Mouse (Mus musculus): ENCODE data around the gene Hgd. TPM values are rescaled to one million over a fixed set of nuclear protein-coding genes. Genes with fewer than 3 reads are reported as not detected.

Gene Hgd
- polyA plus RNA-seq, 1 experiment from 2014 or later = 0.28 TPM

DNA sequence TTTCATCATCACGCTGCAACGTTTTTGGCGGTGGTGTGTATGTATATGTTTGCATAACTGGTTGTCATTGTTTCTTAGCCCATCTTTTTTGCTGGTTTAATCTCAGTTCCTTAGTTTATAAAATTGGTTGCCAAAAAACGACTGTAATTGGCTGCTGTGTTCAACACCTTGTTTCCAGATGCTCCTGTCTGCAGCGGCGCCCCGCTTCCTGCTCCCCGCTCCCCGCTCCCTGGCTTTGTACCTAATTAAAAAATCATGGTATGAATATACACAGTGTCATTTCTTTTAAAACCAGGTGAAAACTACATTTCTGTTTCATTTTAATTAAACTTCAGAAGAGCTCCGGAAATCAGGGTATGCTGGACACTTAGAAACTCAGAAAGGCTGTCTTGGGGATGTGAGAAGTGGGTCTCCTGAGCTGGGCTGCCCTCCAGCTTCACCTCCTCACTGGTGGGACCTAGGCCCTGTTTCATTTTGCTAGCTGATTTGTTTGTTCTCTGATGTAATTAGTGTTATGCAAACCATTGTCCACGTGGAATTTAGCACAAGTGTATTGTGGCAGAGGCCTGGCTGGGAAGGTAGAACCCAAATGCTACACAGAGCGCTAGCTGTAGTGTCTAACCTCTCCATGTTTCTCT lies 7.7 kb upstream of the Hgd start:
- no peaks in the 10 kb centered on the region for H3K4me1 ChIP-seq (replicated peaks; ENCODE audit: control insufficient read depth, insufficient read depth, low read length)
- WGBS = 89% methylated on average over 12 of the region's 12 CpGs
- H3K27ac ChIP-seq (ENCODE audit: low read depth, low read length) = no peak overlapping the region
- H3K9me3 ChIP-seq (ENCODE audit: control insufficient read depth, low read length) = peaks cover 3% of the 10 kb centered on the region; the same call in 1 of the 2 replicates
- ATAC-seq (replicated peaks; ENCODE audit: low FRiP score) (no peak), DNase-seq (ENCODE audit: low spot score) (no peak)
- no peaks in the 10 kb centered on the region for H3K27me3 ChIP-seq (ENCODE audit: control insufficient read depth, insufficient read depth, low read length)
- no peak overlapping the region for H3K4me3 ChIP-seq (ENCODE audit: low read depth, low read length)
- no peaks in the 10 kb centered on the region; the same call in 1 of the 2 replicates for H3K36me3 ChIP-seq (ENCODE audit: control insufficient read depth, insufficient read depth, low read length)
- no peak overlapping the region for H3K9ac ChIP-seq (ENCODE audit: low read length)
- H3K4me2 ChIP-seq (ENCODE audit: low read depth, low read length, severe bottlenecking) = no peak overlapping the region

DNA sequence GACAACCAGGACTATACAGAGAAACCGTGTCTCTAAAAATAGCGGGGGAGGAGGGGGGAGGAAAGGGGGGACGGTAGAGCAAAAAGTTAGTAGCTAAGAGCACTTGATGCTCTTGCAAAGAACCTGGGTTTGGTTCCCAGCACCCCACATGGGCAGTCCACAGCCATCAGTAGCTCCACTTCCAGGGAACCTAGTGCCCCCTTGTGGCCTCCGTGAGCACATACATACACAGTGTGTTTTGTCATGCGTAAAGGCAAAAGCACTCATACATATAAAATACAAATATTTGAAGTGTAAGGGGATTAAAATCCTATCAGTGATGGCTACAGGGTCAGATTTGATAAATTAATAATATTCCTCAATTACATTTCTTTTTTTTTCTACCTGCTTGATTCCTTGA lies 6.9 kb upstream of the Hgd start:
- Histone ChIP-seq H3K9ac (ENCODE audit: low read length) (no peak overlapping the region), H3K9me3 (ENCODE audit: control insufficient read depth, low read length) (peaks cover 3% of the 10 kb centered on the region; the same call in 1 of the 2 replicates), H3K4me3 (ENCODE audit: low read depth, low read length) (no peak overlapping the region), H3K27ac (ENCODE audit: low read depth, low read length) (no peak overlapping the region), H3K4me2 (ENCODE audit: low read depth, low read length, severe bottlenecking) (no peak overlapping the region), H3K36me3 (ENCODE audit: control insufficient read depth, insufficient read depth, low read length) (no peaks in the 10 kb centered on the region; the same call in 1 of the 2 replicates), H3K4me1 (replicated peaks; ENCODE audit: control insufficient read depth, insufficient read depth, low read length) (no peaks in the 10 kb centered on the region), H3K27me3 (ENCODE audit: control insufficient read depth, insufficient read depth, low read length) (no peaks in the 10 kb centered on the region)
- no peak for DNase-seq (ENCODE audit: low spot score)
- ATAC-seq (replicated peaks; ENCODE audit: low FRiP score) = no peak
- 93% methylated on average over 5 of the region's 5 CpGs for WGBS

DNA sequence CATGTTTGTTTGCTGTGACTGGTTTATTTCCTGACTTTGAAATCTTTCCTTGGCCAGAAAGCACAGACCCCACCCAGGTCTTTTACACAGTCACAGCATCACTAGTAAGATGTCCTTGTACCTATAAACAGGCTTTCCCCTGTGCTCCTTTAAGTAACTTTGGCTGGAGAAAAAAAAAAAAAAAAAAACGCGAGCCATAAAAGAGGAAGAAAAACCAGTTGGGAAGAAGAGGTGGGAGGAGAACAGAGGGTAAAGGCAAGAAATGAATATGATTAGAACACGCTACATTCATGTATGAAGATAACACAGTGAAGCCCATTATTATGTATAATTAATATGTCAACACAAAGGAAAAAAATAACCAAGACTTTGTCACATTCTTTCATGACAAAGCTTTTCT lies 4.6 kb upstream of the Hgd start:
- WGBS = 89% methylated on average over 3 of the region's 3 CpGs
- no peak overlapping the region for H3K9ac ChIP-seq (ENCODE audit: low read length)
- no peak overlapping the region for H3K4me3 ChIP-seq (ENCODE audit: low read depth, low read length)
- H3K9me3 ChIP-seq (ENCODE audit: control insufficient read depth, low read length) = peaks cover 3% of the 10 kb centered on the region; the same call in 1 of the 2 replicates
- no peaks in the 10 kb centered on the region for H3K4me1 ChIP-seq (replicated peaks; ENCODE audit: control insufficient read depth, insufficient read depth, low read length)
- no peak overlapping the region for H3K4me2 ChIP-seq (ENCODE audit: low read depth, low read length, severe bottlenecking)
- no peaks in the 10 kb centered on the region; the same call in 1 of the 2 replicates for H3K36me3 ChIP-seq (ENCODE audit: control insufficient read depth, insufficient read depth, low read length)
- H3K27ac ChIP-seq (ENCODE audit: low read depth, low read length) = no peak overlapping the region
- no peak for ATAC-seq (replicated peaks; ENCODE audit: low FRiP score)
- no peak for DNase-seq (ENCODE audit: low spot score)
- no peaks in the 10 kb centered on the region for H3K27me3 ChIP-seq (ENCODE audit: control insufficient read depth, insufficient read depth, low read length)

DNA sequence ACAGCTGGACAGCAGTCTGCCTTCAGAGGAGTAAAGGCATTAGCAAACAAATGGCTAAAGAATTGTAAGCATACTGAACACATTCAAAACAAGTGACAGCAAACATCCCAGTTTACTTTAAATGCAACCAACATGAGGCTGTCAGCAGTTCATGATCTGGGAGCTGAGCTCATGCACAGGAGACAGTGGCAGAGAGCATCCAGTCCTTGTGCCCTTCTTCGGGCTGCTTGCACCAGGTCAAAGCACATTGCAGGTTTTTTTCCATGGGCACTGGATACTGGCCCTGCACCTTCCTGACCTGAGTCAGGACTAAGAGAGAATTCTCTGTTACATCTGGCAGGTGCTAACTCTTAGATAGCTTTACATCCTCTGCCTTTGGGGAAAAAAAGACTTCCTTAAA lies 362 bp upstream of the Hgd start:
- no peak for DNase-seq (ENCODE audit: low spot score)
- no peak overlapping the region for H3K4me2 ChIP-seq (ENCODE audit: low read depth, low read length, severe bottlenecking)
- no peaks in the 10 kb centered on the region for H3K9me3 ChIP-seq (ENCODE audit: control insufficient read depth, low read length)
- peaks cover 6% of the 10 kb centered on the region; the same call in 1 of the 2 replicates for H3K4me1 ChIP-seq (replicated peaks; ENCODE audit: control insufficient read depth, insufficient read depth, low read length)
- ATAC-seq (replicated peaks; ENCODE audit: low FRiP score) = no peak
- H3K4me3 ChIP-seq (ENCODE audit: low read depth, low read length) = no peak overlapping the region
- no peaks in the 10 kb centered on the region for H3K36me3 ChIP-seq (ENCODE audit: control insufficient read depth, insufficient read depth, low read length)
- no peaks in the 10 kb centered on the region for H3K27me3 ChIP-seq (ENCODE audit: control insufficient read depth, insufficient read depth, low read length)
- no peak overlapping the region for H3K27ac ChIP-seq (ENCODE audit: low read depth, low read length)
- H3K9ac ChIP-seq (ENCODE audit: low read length) = no peak overlapping the region
- 80% methylated on average over 1 of the region's 1 CpGs for WGBS

DNA sequence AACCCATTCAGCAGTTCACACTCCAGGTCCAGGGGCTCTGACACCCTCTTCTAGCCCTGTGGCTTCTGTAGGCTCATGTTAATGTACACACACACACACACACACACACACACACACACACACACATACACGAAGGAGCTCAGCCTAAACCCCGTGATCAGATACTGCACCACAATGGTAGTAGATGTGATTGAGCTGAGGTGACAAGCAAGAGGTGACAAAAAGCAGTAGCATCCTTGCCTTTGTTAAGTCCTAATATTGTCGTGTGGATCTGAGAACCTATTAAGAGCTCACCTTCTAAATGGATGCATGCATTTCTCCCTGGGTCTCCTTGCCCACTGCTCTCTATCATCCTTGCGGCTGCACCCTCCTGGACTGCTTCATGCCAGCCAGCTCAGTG lies 698 bp downstream of the Hgd start:
- no peaks in the 10 kb centered on the region for H3K27me3 ChIP-seq (ENCODE audit: control insufficient read depth, insufficient read depth, low read length)
- H3K4me2 ChIP-seq (ENCODE audit: low read depth, low read length, severe bottlenecking) = no peak overlapping the region
- 93% methylated on average over 4 of the region's 4 CpGs for WGBS
- peaks cover 6% of the 10 kb centered on the region; the same call in 1 of the 2 replicates for H3K4me1 ChIP-seq (replicated peaks; ENCODE audit: control insufficient read depth, insufficient read depth, low read length)
- H3K9ac ChIP-seq (ENCODE audit: low read length) = no peak overlapping the region
- no peak for ATAC-seq (replicated peaks; ENCODE audit: low FRiP score)
- H3K9me3 ChIP-seq (ENCODE audit: control insufficient read depth, low read length) = no peaks in the 10 kb centered on the region
- no peak overlapping the region for H3K27ac ChIP-seq (ENCODE audit: low read depth, low read length)
- H3K36me3 ChIP-seq (ENCODE audit: control insufficient read depth, insufficient read depth, low read length) = no peaks in the 10 kb centered on the region
- H3K4me3 ChIP-seq (ENCODE audit: low read depth, low read length) = no peak overlapping the region
- no peak for DNase-seq (ENCODE audit: low spot score)

DNA sequence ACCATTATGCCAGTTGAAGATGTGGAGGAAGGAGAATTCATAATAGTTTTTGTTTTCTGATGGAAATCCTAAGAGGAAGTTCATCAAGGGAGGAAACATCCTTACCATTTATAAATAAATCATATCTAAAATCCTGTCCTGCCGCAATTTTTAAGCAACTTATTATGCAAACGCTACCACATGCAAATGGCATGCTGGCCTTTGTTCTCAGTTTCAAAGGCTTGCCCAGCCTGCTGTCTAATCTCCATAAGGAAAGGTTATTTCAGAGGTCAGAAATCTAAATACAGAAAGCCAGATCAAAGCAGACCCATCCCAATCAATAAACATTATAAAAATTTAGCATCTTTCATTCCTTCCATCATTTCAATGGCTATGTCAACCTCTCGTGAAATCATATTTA lies 1.9 kb downstream of the Hgd start:
- Histone ChIP-seq H3K9me3 (ENCODE audit: control insufficient read depth, low read length) (no peaks in the 10 kb centered on the region), H3K9ac (ENCODE audit: low read length) (no peak overlapping the region), H3K4me1 (replicated peaks; ENCODE audit: control insufficient read depth, insufficient read depth, low read length) (peaks cover 6% of the 10 kb centered on the region; the same call in 1 of the 2 replicates), H3K4me3 (ENCODE audit: low read depth, low read length) (no peak overlapping the region), H3K36me3 (ENCODE audit: control insufficient read depth, insufficient read depth, low read length) (no peaks in the 10 kb centered on the region), H3K27ac (ENCODE audit: low read depth, low read length) (no peak overlapping the region), H3K4me2 (ENCODE audit: low read depth, low read length, severe bottlenecking) (no peak overlapping the region), H3K27me3 (ENCODE audit: control insufficient read depth, insufficient read depth, low read length) (no peaks in the 10 kb centered on the region)
- no peak for ATAC-seq (replicated peaks; ENCODE audit: low FRiP score)
- no peak for DNase-seq (ENCODE audit: low spot score)
- WGBS = 65% methylated on average over 3 of the region's 3 CpGs

- 69% methylated on average over 3 of the region's 3 CpGs for WGBS
- Histone ChIP-seq H3K27ac (ENCODE audit: low read depth, low read length) (peak overlapping the region; percentile 95; the same call in 1 of the 2 replicates), H3K9me3 (ENCODE audit: control insufficient read depth, low read length) (no peaks in the 10 kb centered on the region), H3K36me3 (ENCODE audit: control insufficient read depth, insufficient read depth, low read length) (no peaks in the 10 kb centered on the region), H3K4me2 (ENCODE audit: low read depth, low read length, severe bottlenecking) (no peak overlapping the region), H3K9ac (ENCODE audit: low read length) (no peak overlapping the region), H3K4me1 (replicated peaks; ENCODE audit: control insufficient read depth, insufficient read depth, low read length) (peaks cover 6% of the 10 kb centered on the region; the same call in 1 of the 2 replicates), H3K27me3 (ENCODE audit: control insufficient read depth, insufficient read depth, low read length) (no peaks in the 10 kb centered on the region), H3K4me3 (ENCODE audit: low read depth, low read length) (no peak overlapping the region)
- no peak for ATAC-seq (replicated peaks; ENCODE audit: low FRiP score)
- no peak for DNase-seq (ENCODE audit: low spot score)
These were observed 3.4 kb downstream of the Hgd start for GRCm38 (mm10) chr16:37583306-37583705.

GRCm38 (mm10) chr16:37583801-37584200 lies 3.8 kb downstream of the Hgd start:
- Histone ChIP-seq H3K27me3 (ENCODE audit: control insufficient read depth, insufficient read depth, low read length) (no peaks in the 10 kb centered on the region), H3K4me2 (ENCODE audit: low read depth, low read length, severe bottlenecking) (peak overlapping the region; percentile 54), H3K27ac (ENCODE audit: low read depth, low read length) (peak overlapping the region; percentile 95), H3K4me1 (replicated peaks; ENCODE audit: control insufficient read depth, insufficient read depth, low read length) (peaks cover 6% of the 10 kb centered on the region; the same call in 1 of the 2 replicates), H3K9ac (ENCODE audit: low read length) (peak overlapping the region; percentile 59), H3K36me3 (ENCODE audit: control insufficient read depth, insufficient read depth, low read length) (no peaks in the 10 kb centered on the region), H3K4me3 (ENCODE audit: low read depth, low read length) (peak overlapping the region; percentile 20; the same call in 1 of the 2 replicates), H3K9me3 (ENCODE audit: control insufficient read depth, low read length) (no peaks in the 10 kb centered on the region)
- DNase-seq (ENCODE audit: low spot score) (no peak), ATAC-seq (replicated peaks; ENCODE audit: low FRiP score) (no peak)
- 33% methylated on average over 6 of the region's 6 CpGs for WGBS

Measured in forebrain, embryonic 11.5 days (tissue).